Mouse (Mus musculus): ENCODE measurements at regions not wholly inside any gene's neighbourhood (a gene's known extent, or its start where the extent isn't known, plus 50 kb on each side); places are given as distances from the start of the nearest gene placed in this dataset.
"Not testable (repeated sequence)": the region's sequence is repeated elsewhere in the genome, so short reads cannot be mapped to it uniquely, and the experiment has no call there.

GRCm38 (mm10) chr3:21898241-21898640 is 178.2 kb upstream of the Tbl1xr1 start:
- intact Hi-C loops (cut with DNase I; ENCODE audit: low total_unique reads) = no loop called here
- DNase-seq = no peak

- intact Hi-C loops (cut with DNase I; ENCODE audit: low total_unique reads) = no loop called here
- no peak for DNase-seq
Measured at GRCm38 (mm10) chr3:21905384-21906073, 170.9 kb upstream of the Tbl1xr1 start.

GRCm38 (mm10) chr3:21908828-21909227 is 167.6 kb upstream of the Tbl1xr1 start:
- no peak for DNase-seq
- intact Hi-C loops (cut with DNase I; ENCODE audit: low total_unique reads) = no loop called here

GRCm38 (mm10) chr3:21910080-21910479 is 166.4 kb upstream of the Tbl1xr1 start:
- DNase-seq = no peak
- intact Hi-C loops (cut with DNase I; ENCODE audit: low total_unique reads) = no loop called here

GRCm38 (mm10) chr3:21911071-21911470 is 165.4 kb upstream of the Tbl1xr1 start:
- intact Hi-C loops (cut with DNase I; ENCODE audit: low total_unique reads) = no loop called here
- no peak for DNase-seq

- intact Hi-C loops (cut with DNase I; ENCODE audit: low total_unique reads) = no loop called here
- no peak for DNase-seq
Measured at GRCm38 (mm10) chr3:21917228-21917910, 159.1 kb upstream of the Tbl1xr1 start.

GRCm38 (mm10) chr3:21918431-21918830 is 158.0 kb upstream of the Tbl1xr1 start:
- intact Hi-C loops (cut with DNase I; ENCODE audit: low total_unique reads) = no loop called here
- DNase-seq = no peak

GRCm38 (mm10) chr3:21919931-21920330 is 156.5 kb upstream of the Tbl1xr1 start:
- intact Hi-C loops (cut with DNase I; ENCODE audit: low total_unique reads) = loop anchor here (10.0 kb wide), 1 partner anchor 355 kb away; no protein-coding TSS in a partner anchor
- no peak for DNase-seq

- no peak for DNase-seq
- intact Hi-C loops (cut with DNase I; ENCODE audit: low total_unique reads) = no loop called here
Measured at GRCm38 (mm10) chr3:21931951-21932350, 144.5 kb upstream of the Tbl1xr1 start.

GRCm38 (mm10) chr3:21932696-21933095 is 143.8 kb upstream of the Tbl1xr1 start:
- DNase-seq; intact Hi-C loops (cut with DNase I; ENCODE audit: low total_unique reads): not testable (repeated sequence)

GRCm38 (mm10) chr3:21934731-21935271 is 141.7 kb upstream of the Tbl1xr1 start:
- no peak for DNase-seq
- intact Hi-C loops (cut with DNase I; ENCODE audit: low total_unique reads) = no loop called here

GRCm38 (mm10) chr3:21935571-21936261 is 140.7 kb upstream of the Tbl1xr1 start:
- peak; percentile 96 for DNase-seq
- intact Hi-C loops (cut with DNase I; ENCODE audit: low total_unique reads) = loop anchor here (1.0 kb wide), 1 partner anchor 141 kb away; the partner anchor contains the start of gene Tbl1xr1

GRCm38 (mm10) chr3:21936262-21936603 is 140.2 kb upstream of the Tbl1xr1 start:
- intact Hi-C loops (cut with DNase I; ENCODE audit: low total_unique reads) = loop anchor here (1.0 kb wide), 1 partner anchor 140 kb away; the partner anchor contains the start of gene Tbl1xr1
- no peak for DNase-seq

- no peak for DNase-seq
- intact Hi-C loops (cut with DNase I; ENCODE audit: low total_unique reads) = loop anchor here (1.0 kb wide), 1 partner anchor 140 kb away; the partner anchor contains the start of gene Tbl1xr1
Measured at GRCm38 (mm10) chr3:21936616-21937015, 139.8 kb upstream of the Tbl1xr1 start.

GRCm38 (mm10) chr3:21937281-21938035 is 139.0 kb upstream of the Tbl1xr1 start:
- intact Hi-C loops (cut with DNase I; ENCODE audit: low total_unique reads) = no loop called here
- DNase-seq = no peak

GRCm38 (mm10) chr3:21938071-21938848 is 138.2 kb upstream of the Tbl1xr1 start:
- DNase-seq = peak; percentile 22
- intact Hi-C loops (cut with DNase I; ENCODE audit: low total_unique reads) = no loop called here

GRCm38 (mm10) chr3:21939738-21940137 is 136.7 kb upstream of the Tbl1xr1 start:
- intact Hi-C loops (cut with DNase I; ENCODE audit: low total_unique reads) = no loop called here
- no peak for DNase-seq

- no peak for DNase-seq
- intact Hi-C loops (cut with DNase I; ENCODE audit: low total_unique reads) = no loop called here
Measured at GRCm38 (mm10) chr3:21941596-21941995, 134.9 kb upstream of the Tbl1xr1 start.

GRCm38 (mm10) chr3:21942912-21943311 is 133.5 kb upstream of the Tbl1xr1 start:
- intact Hi-C loops (cut with DNase I; ENCODE audit: low total_unique reads) = no loop called here
- no peak for DNase-seq

Data from gastrocnemius, postnatal 14 days (tissue).